Mouse (Mus musculus) liver, embryonic 14.5 days (tissue): Measurements from ENCODE around the gene Fam222b. TPM values are rescaled to one million over a fixed set of nuclear protein-coding genes. Genes with fewer than 3 reads are reported as not detected.

Experiments
- ATAC-seq: fragments of 200-750 bp; cut with Nextera tagmentation; 2 replicates; pipeline ENCODE4 v1.8.0; 2017; ENCODE audit warnings: moderate number of reproducible peaks, mild to moderate bottlenecking, moderate library complexity; ENCODE audit not compliant: insufficient read depth
- DNase-seq, 3 experiments: peaks; one replicate each; pipeline ENCODE4 v3.0.0-alpha.2; 2012 to 2013; ENCODE audit warnings: low read depth in 3 of 3, low spot score in 3 of 3
- H3K27ac ChIP-seq: fragments of 300-500 bp; sonication (generic); 2 replicates; pipeline ENCODE4 v1.5.1; 2014; ENCODE audit warnings: moderate library complexity, mild to moderate bottlenecking, control low read depth, inconsistent platforms
- H3K27me3 ChIP-seq: fragments of 300-500 bp; sonication (generic); 2 replicates; pipeline ENCODE4 v1.6.1; 2014; ENCODE audit warnings: mild to moderate bottlenecking, low read length, moderate library complexity; ENCODE audit not compliant: control insufficient read depth, insufficient read depth
- H3K36me3 ChIP-seq: fragments of 300-500 bp; sonication (generic); replicated peaks from 2 replicates; pipeline ENCODE4 v1.6.1; 2014; ENCODE audit warnings: low read depth; ENCODE audit not compliant: control insufficient read depth, insufficient read depth
- H3K4me1 ChIP-seq, 2 experiments: fragments of 200-500 bp in 1 of 2; fragments of 300-500 bp in 1 of 2; sonication (generic) in 1 of 2; replicated peaks; 2 replicates each; pipeline ENCODE4 v1.6.1; 2012 to 2014; ENCODE audit warnings: antibody characterized with exemption in 1 of 2, inconsistent platforms in 1 of 2, low read length in 1 of 2; ENCODE audit not compliant: control insufficient read depth in 2 of 2, insufficient read depth in 2 of 2
- H3K4me2 ChIP-seq: fragments of 300-500 bp; sonication (generic); 2 replicates; pipeline ENCODE4 v1.6.1; 2014; ENCODE audit warnings: low read depth, mild to moderate bottlenecking, control low read depth, moderate library complexity
- H3K4me3 ChIP-seq, 2 experiments: fragments of 200-500 bp in 1 of 2; fragments of 300-500 bp in 1 of 2; sonication (generic) in 1 of 2; 2 replicates each; pipeline ENCODE4 v1.5.1; 2012 to 2014; ENCODE audit warnings: low read depth in 2 of 2, low read length in 2 of 2, mild to moderate bottlenecking in 2 of 2, control low read depth in 1 of 2, inconsistent platforms in 1 of 2, moderate library complexity in 1 of 2; ENCODE audit not compliant: insufficient read depth in 1 of 2
- H3K9ac ChIP-seq: fragments of 300-500 bp; sonication (generic); replicated peaks from 2 replicates; pipeline ENCODE4 v1.6.1; 2014; ENCODE audit warnings: mild to moderate bottlenecking, control low read depth, moderate library complexity
- H3K9me3 ChIP-seq: fragments of 300-500 bp; sonication (generic); 2 replicates; pipeline ENCODE4 v1.6.1; 2016; ENCODE audit warnings: low read length, mixed read lengths; ENCODE audit not compliant: control insufficient read depth
- CTCF ChIP-seq: IDR thresholded peaks from 2 replicates; pipeline ENCODE4 v1.5.1; 2016; ENCODE audit warnings: antibody characterized with exemption, low read depth, control low read depth
- EP300 ChIP-seq: IDR thresholded peaks from 2 replicates; pipeline ENCODE4 v1.6.1; 2016; ENCODE audit warnings: antibody characterized with exemption, low read depth
- WGBS: fragments of 180-500 bp; shearing (Covaris S2); extraction: QIAGEN DNeasy Blood & Tissue Kit; methylation state at CpG from one replicate; pipeline ENCODE4 v1.1.7; 2014; ENCODE audit not compliant: insufficient replicate concordance; 5-methylcytosine and 5-hydroxymethylcytosine counted together
- polyA plus RNA-seq, 2 experiments: library from polyadenylated mRNA; depleted of rRNA in 1 of 2; stranded (reverse) in 1 of 2; unstranded in 1 of 2; fragments of >200 nt; fragmentation: Nextera tagmentation in 1 of 2; extraction: Ambion mirVana in 1 of 2; gene quantifications; 2 replicates each; pipeline versions ENCODE4 v1.2.1 to v1.2.3; 2012 to 2014

The Fam222b gene
- polyA plus RNA-seq, 2 experiments = 2.5 to 3.8 TPM

GRCm38 (mm10) chr11:78138023-78138422, 43.6 kb downstream of the Fam222b start:
- H3K36me3 ChIP-seq = no peaks in the 10 kb centered on the region; the same call in 1 of the 2 replicates
- no peak for TF ChIP-seq EP300
- no peak for TF ChIP-seq CTCF
- 67% methylated on average over 3 of the region's 3 CpGs for WGBS
- H3K4me3 ChIP-seq = no peak overlapping the region
- no peak overlapping the region for H3K4me2 ChIP-seq
- no peak for DNase-seq
- no peak for ATAC-seq
- peaks cover 31 to 46% of the 10 kb centered on the region in 2 experiments for H3K4me1 ChIP-seq
- no peaks in the 10 kb centered on the region for H3K27me3 ChIP-seq
- no peak overlapping the region for H3K27ac ChIP-seq
- H3K9ac ChIP-seq = no peak overlapping the region
- H3K9me3 ChIP-seq = no peaks in the 10 kb centered on the region

GRCm38 (mm10) chr11:78140665-78141064, 46.2 kb downstream of the Fam222b start:
- Histone ChIP-seq H3K4me2 (peak overlapping the region; percentile 24; the same call in 1 of the 2 replicates), H3K4me3 (no peak overlapping the region), H3K9ac (peak overlapping the region; percentile 9; the same call in 1 of the 2 replicates), H3K36me3 (no peaks in the 10 kb centered on the region; the same call in 1 of the 2 replicates), H3K27me3 (no peaks in the 10 kb centered on the region), H3K9me3 (no peaks in the 10 kb centered on the region), H3K4me1 (peaks cover 15 to 27% of the 10 kb centered on the region in 2 experiments), H3K27ac (peak overlapping the region; percentile 25)
- ATAC-seq = peak; percentile 31; the same call in 1 of the 2 replicates
- 20% methylated on average over 5 of the region's 5 CpGs for WGBS
- DNase-seq = no peak
- no peak for TF ChIP-seq CTCF
- TF ChIP-seq EP300 = peak; percentile 33; the same call in 1 of the 2 replicates

- H3K9ac ChIP-seq = no peak overlapping the region
- no peak overlapping the region for H3K4me3 ChIP-seq
- TF ChIP-seq EP300 (no peak), CTCF (no peak)
- 89% methylated on average over 2 of the region's 2 CpGs for WGBS
- ATAC-seq = no peak
- H3K27ac ChIP-seq = no peak overlapping the region
- no peaks in the 10 kb centered on the region; the same call in 1 of the 2 replicates for H3K36me3 ChIP-seq
- H3K4me2 ChIP-seq = no peak overlapping the region
- H3K9me3 ChIP-seq = no peaks in the 10 kb centered on the region
- H3K4me1 ChIP-seq = peaks cover 15 to 18% of the 10 kb centered on the region in 2 experiments
- H3K27me3 ChIP-seq = no peaks in the 10 kb centered on the region
- DNase-seq = no peak
Observed at GRCm38 (mm10) chr11:78143520-78143919, 49.1 kb downstream of the Fam222b start.

- 79% methylated on average over 5 of the region's 5 CpGs for WGBS
- DNase-seq (no peak), ATAC-seq (no peak)
- Histone ChIP-seq H3K27me3 (no peaks in the 10 kb centered on the region), H3K36me3 (no peaks in the 10 kb centered on the region; the same call in 1 of the 2 replicates), H3K9me3 (no peaks in the 10 kb centered on the region), H3K4me1 (peaks cover 2 to 6% of the 10 kb centered on the region in 2 experiments; a peak in 3 of 4 replicates), H3K4me2 (no peak overlapping the region), H3K27ac (no peak overlapping the region), H3K9ac (no peak overlapping the region), H3K4me3 (no peak overlapping the region)
- TF ChIP-seq CTCF (peak; percentile 57), EP300 (no peak)
Observed at GRCm38 (mm10) chr11:78146168-78146567, 51.7 kb downstream of the Fam222b start.

DNA sequence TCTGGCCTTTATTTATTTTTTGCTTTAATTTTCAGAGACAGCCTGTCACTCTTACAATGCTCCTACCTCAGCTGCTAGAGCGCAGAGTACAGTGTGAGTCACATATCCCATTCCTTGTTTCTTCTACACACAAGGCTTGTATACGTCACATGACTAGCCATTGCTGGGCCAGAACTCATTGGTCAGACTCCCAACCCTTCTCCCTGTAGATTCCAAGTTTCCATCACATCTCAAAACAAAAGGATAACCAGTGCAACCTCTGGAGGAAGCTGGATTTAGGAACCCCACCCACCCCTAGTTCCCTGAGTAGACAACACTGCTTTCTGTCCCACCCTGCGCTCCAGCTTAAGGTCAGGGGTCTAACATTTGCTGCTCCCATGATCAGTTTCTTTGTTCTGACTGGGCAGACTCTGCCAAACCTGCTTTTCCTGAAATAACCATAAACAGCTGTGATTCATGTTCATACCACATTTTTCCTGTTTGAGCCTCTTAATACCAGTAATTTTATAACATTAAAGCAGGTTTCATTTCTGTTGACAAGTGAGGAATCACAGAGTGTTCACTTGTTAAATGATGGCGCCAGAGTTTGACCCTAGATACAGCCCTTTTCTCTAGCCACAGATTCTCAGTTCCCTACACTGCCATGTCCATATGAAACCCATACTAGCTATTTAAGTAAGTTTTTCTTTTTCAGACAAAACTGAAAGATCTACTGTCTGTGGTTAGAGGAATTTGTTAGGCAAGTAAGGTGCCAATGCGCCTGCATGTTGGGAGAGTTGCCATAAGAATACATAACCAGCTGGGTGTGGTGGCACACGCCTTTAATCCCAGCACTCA, 52.5 kb downstream of the Fam222b start:
- Histone ChIP-seq H3K9me3 (no peaks in the 10 kb centered on the region), H3K27me3 (no peaks in the 10 kb centered on the region), H3K4me3 (no peak overlapping the region), H3K4me2 (no peak overlapping the region), H3K4me1 (no peaks in the 10 kb centered on the region), H3K27ac (no peak overlapping the region), H3K9ac (no peak overlapping the region), H3K36me3 (no peaks in the 10 kb centered on the region; the same call in 1 of the 2 replicates)
- 78% methylated on average over 6 of the region's 6 CpGs for WGBS
- DNase-seq (no peak), ATAC-seq (no peak)
- TF ChIP-seq CTCF = no peak
- TF ChIP-seq EP300 = no peak
